Mouse (Mus musculus) heart, adult 2 months (tissue): ENCODE data around the gene Mypn. TPM values are rescaled to one million over a fixed set of nuclear protein-coding genes. Genes with fewer than 3 reads are reported as not detected.

Experiments used
- DNase-seq, 2 experiments: peaks; one replicate each; pipeline ENCODE4 v3.0.0; 2021
- H3K27ac ChIP-seq: fragments of 200-600 bp; 2 replicates; pipeline ENCODE4 v1.8.1; 2022
- H3K27me3 ChIP-seq: fragments of 200-500 bp; 2 replicates; pipeline ENCODE4 v1.6.1; 2012; ENCODE audit warnings: mild to moderate bottlenecking, low read length, inconsistent platforms, mixed read lengths; ENCODE audit not compliant: control insufficient read depth, insufficient read depth
- H3K36me3 ChIP-seq: fragments of 200-500 bp; 2 replicates; pipeline ENCODE4 v1.6.1; 2012; ENCODE audit warnings: low read length, inconsistent platforms; ENCODE audit not compliant: control insufficient read depth, insufficient read depth
- H3K4me1 ChIP-seq: fragments of 200-500 bp; 2 replicates; pipeline ENCODE4 v1.6.1; 2011; ENCODE audit warnings: low read length; ENCODE audit not compliant: control insufficient read depth, insufficient read depth
- H3K4me3 ChIP-seq: fragments of 200-600 bp; 2 replicates; pipeline ENCODE4 v1.8.1; 2022
- H3K79me2 ChIP-seq: fragments of 200-500 bp; replicated peaks from 2 replicates; pipeline ENCODE4 v1.6.1; 2012; ENCODE audit warnings: mild to moderate bottlenecking, inconsistent platforms, low read length, moderate library complexity, mixed read lengths; ENCODE audit not compliant: control insufficient read depth, insufficient read depth
- H3K9ac ChIP-seq: fragments of 200-500 bp; 2 replicates; pipeline ENCODE4 v1.6.1; 2012; ENCODE audit warnings: low read depth, mild to moderate bottlenecking, control low read depth, inconsistent platforms, low read length, mixed read lengths
- CTCF ChIP-seq: fragments of 200-600 bp; IDR thresholded peaks from 2 replicates; pipeline ENCODE4 v1.8.1; 2022; ENCODE audit warnings: antibody characterized with exemption, mild to moderate bottlenecking, moderate library complexity
- EP300 ChIP-seq: fragments of 200-500 bp; IDR thresholded peaks from 2 replicates; pipeline ENCODE4 v1.6.1; 2011; ENCODE audit warnings: low read depth, low read length, control low read depth; ENCODE audit not compliant: insufficient read depth
- POLR2A ChIP-seq: fragments of 200-500 bp; IDR thresholded peaks from 2 replicates; pipeline ENCODE4 v1.6.1; 2011; ENCODE audit warnings: mild to moderate bottlenecking, low read depth, low read length, control low read depth; ENCODE audit not compliant: insufficient read depth
- WGBS: fragments of 180-500 bp; shearing (Covaris S2); methylation state at CpG from one replicate; pipeline ENCODE4 v1.1.7; 2018; 5-methylcytosine and 5-hydroxymethylcytosine counted together
- intact Hi-C: fragments of 180-260 bp; cut with DNase I; formaldehyde crosslinking; loops from one replicate; pipeline ENCODE4 v1.15.1; 2025
- polyA plus RNA-seq: library from polyadenylated mRNA; depleted of rRNA; stranded (reverse); fragments of >200 nt; gene quantifications from 2 replicates; pipeline ENCODE4 v1.2.3, GENCODE M21; 2012
- total RNA-seq, 2 experiments: library from RNA; stranded (reverse); gene quantifications; 2 replicates each; pipeline ENCODE4 v1.2.3; 2021

Mypn gene
- total and polyA plus RNA-seq, 3 experiments: 32.1 to 110 (median 96.6) TPM

DNA sequence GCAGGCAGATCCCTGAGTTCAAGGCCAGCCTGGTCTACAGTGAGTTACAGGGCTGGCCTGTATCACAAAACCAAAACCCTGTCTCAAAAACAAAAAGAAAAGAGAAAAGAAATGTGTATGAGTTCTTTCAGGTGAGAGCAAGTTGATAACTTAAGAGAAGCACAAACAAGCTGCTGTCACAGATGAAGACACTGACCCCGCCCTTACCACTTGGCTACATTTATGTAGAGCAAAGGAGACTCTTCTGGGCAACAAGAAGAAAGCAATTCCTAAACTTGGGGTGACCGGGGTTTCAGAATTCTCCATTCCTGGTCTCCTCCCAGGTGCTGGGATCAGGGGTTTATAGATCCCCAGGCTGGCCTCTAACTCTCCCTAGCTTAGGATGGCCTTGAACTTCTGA is 25.4 kb downstream of the Mypn start:
- Histone ChIP-seq H3K79me2 (no peaks in the 10 kb centered on the region), H3K27me3 (no peaks in the 10 kb centered on the region), H3K27ac (no peak overlapping the region), H3K36me3 (peaks cover 3% of the 10 kb centered on the region; the same call in 1 of the 2 replicates), H3K4me3 (no peak overlapping the region), H3K9ac (no peak overlapping the region), H3K4me1 (peaks cover 5% of the 10 kb centered on the region)
- DNase-seq: no peak
- WGBS: 95% methylated on average over 2 of the region's 2 CpGs
- intact Hi-C loops: no loop called here
- TF ChIP-seq CTCF (no peak), POLR2A (no peak), EP300 (no peak)

- TF ChIP-seq EP300: no peak
- TF ChIP-seq POLR2A: no peak
- no peak for TF ChIP-seq CTCF
- H3K4me3 ChIP-seq: no peak overlapping the region
- H3K79me2 ChIP-seq: no peaks in the 10 kb centered on the region
- 62% methylated on average over 21 of the region's 21 CpGs for WGBS
- peak in 1 of 2 experiments; percentile 24 for DNase-seq
- no peaks in the 10 kb centered on the region for H3K27me3 ChIP-seq
- peaks cover 5% of the 10 kb centered on the region for H3K4me1 ChIP-seq
- intact Hi-C loops: no loop called here
- H3K36me3 ChIP-seq: peaks cover 3% of the 10 kb centered on the region; the same call in 1 of the 2 replicates
- peak overlapping the region; percentile 49; the same call in 1 of the 2 replicates for H3K27ac ChIP-seq
- no peak overlapping the region for H3K9ac ChIP-seq
Measured at GRCm38 (mm10) chr10:63177286-63178140, 26.2 kb downstream of the Mypn start.

- intact Hi-C loops: no loop called here
- no peaks in the 10 kb centered on the region for H3K27me3 ChIP-seq
- no peak overlapping the region for H3K9ac ChIP-seq
- WGBS: 48% methylated on average over 8 of the region's 8 CpGs
- no peak for DNase-seq
- H3K79me2 ChIP-seq: no peaks in the 10 kb centered on the region
- peaks cover 5% of the 10 kb centered on the region for H3K4me1 ChIP-seq
- TF ChIP-seq EP300 (no peak), CTCF (no peak), POLR2A (no peak)
- H3K4me3 ChIP-seq: no peak overlapping the region
- H3K27ac ChIP-seq: no peak overlapping the region
- H3K36me3 ChIP-seq: peaks cover 3% of the 10 kb centered on the region; the same call in 1 of the 2 replicates
Measured at GRCm38 (mm10) chr10:63176471-63176931, 27.3 kb downstream of the Mypn start.

- 75% methylated on average over 3 of the region's 3 CpGs for WGBS
- Histone ChIP-seq H3K27me3 (no peaks in the 10 kb centered on the region), H3K4me3 (no peak overlapping the region), H3K27ac (no peak overlapping the region), H3K36me3 (no peaks in the 10 kb centered on the region), H3K4me1 (no peaks in the 10 kb centered on the region; the same call in 1 of the 2 replicates), H3K9ac (no peak overlapping the region), H3K79me2 (no peaks in the 10 kb centered on the region)
- DNase-seq: no peak
- TF ChIP-seq POLR2A (no peak), EP300 (no peak), CTCF (no peak)
- intact Hi-C loops: no loop called here
Measured at GRCm38 (mm10) chr10:63172089-63172488, 31.7 kb downstream of the Mypn start.

DNA sequence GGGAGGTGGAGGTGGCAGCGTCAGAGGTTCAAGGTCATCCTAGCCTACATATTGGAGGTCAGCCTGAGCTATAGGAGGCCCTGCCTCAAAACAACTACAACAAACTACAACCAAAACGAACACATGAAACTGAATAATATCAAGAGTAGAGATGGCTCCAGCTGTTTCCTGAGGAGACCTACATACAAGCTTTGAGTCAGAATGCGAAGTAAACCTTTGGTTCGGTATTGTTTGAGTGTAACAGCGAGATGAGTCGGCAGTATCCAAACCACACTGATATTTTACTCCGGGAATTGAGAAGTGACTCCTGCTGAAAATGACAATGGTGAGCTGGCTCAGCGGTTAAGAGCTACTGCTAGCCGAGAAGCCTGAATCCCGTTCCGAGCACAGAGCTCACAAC is 34.2 kb downstream of the Mypn start:
- WGBS: 91% methylated on average over 11 of the region's 11 CpGs
- TF ChIP-seq POLR2A: no peak
- no peak for TF ChIP-seq CTCF
- no peak for TF ChIP-seq EP300
- H3K79me2 ChIP-seq: no peaks in the 10 kb centered on the region
- H3K36me3 ChIP-seq: no peaks in the 10 kb centered on the region
- intact Hi-C loops: no loop called here
- H3K9ac ChIP-seq: no peak overlapping the region
- no peaks in the 10 kb centered on the region; the same call in 1 of the 2 replicates for H3K4me1 ChIP-seq
- H3K27me3 ChIP-seq: no peaks in the 10 kb centered on the region
- H3K27ac ChIP-seq: no peak overlapping the region
- DNase-seq: no peak
- H3K4me3 ChIP-seq: no peak overlapping the region

DNA sequence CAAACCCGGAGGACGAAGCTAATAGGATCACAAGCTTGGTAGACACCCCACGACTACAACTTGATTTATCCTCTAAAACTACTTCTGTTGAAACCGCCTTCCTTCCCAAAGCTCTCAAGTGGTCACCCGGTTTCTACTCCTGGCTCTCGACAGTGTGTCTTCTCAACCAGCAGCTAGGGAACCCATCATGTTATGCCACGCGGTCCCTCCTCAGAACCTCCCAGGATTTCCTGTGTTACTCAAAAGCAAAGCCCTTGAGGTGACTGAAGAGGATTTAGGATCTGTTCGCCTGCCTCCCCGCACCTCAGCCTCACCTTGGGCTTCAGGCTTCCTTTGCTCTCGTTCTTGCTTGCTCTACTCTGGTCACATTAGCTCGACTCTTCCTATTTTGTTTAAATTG is 35.6 kb downstream of the Mypn start:
- Histone ChIP-seq H3K27me3 (no peaks in the 10 kb centered on the region), H3K79me2 (no peaks in the 10 kb centered on the region), H3K4me3 (no peak overlapping the region), H3K4me1 (no peaks in the 10 kb centered on the region), H3K36me3 (no peaks in the 10 kb centered on the region), H3K9ac (no peak overlapping the region), H3K27ac (no peak overlapping the region)
- 83% methylated on average over 12 of the region's 12 CpGs for WGBS
- intact Hi-C loops: no loop called here
- no peak for TF ChIP-seq POLR2A
- no peak for TF ChIP-seq CTCF
- TF ChIP-seq EP300: no peak
- DNase-seq: no peak
